Mouse (Mus musculus): ENCODE data around the gene Eno1.

DNA sequence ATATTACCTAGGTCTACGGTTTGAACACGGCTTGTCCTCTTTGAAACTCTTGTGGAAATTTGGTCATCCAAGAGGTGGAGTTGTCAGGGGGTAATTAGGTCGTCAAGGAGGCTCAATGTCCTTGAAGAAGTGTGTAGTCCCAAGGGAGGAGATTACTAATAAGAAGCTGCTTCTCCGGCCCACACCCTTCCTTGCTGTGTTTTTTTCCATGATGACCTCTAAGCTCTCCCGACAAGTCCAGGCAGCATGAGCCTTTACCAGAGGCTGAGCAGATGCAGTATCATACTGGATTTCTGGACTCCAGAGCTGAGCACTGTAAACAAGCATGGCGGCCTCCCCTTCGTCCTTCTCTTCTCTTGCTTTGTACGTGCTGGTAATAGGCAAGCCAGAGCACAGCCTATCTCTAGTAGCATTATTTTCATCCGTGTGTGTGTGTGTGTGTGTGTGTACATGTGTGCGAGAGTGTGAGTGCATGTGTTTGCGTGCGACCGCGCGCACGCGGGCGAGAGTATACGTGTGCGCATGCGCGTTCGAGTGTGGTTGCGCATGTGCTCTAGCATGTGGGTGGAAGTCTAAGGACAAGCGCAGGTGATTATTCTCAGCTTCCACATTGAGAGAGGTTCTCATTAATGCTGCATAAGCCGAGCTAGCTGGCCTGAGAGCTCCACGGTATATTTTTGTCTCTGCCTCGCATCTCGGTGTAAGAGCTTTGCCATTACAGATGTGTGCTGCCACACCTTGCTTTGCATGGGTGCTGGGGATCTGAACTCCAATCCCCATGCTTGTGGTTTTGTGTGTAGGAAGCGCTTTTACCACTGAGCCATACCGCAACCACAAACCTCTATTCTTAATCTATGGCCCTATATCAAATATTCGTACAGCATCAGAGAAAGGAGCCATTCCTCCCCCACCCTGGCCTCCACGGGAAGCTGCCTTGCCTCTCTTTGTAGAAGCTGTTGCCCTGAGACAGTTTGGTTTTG is 32.4 kb downstream of the Eno1 start:
- no peak for TF ChIP-seq CTCF (IDR thresholded peaks at IDR 0.05; ENCODE audit: borderline replicate concordance, insufficient read depth, low read length)
- no peak for TF ChIP-seq POLR2A (IDR thresholded peaks at IDR 0.05; ENCODE audit: low read depth, low read length)
